Mouse (Mus musculus) NIH3T3 (cell line): ENCODE data around the gene Acbd4.

Experiments used
- DNase-seq: peaks from one replicate; pipeline ENCODE4 v3.0.0-alpha.2; 2012; ENCODE audit warnings: low read depth

Gene Acbd4

GRCm38 (mm10) chr11:103093306-103093705, 8.2 kb upstream of the Acbd4 start:
- no peak for DNase-seq

GRCm38 (mm10) chr11:103093862-103094833, 7.3 kb upstream of the Acbd4 start:
- peak; percentile 81 for DNase-seq

DNA sequence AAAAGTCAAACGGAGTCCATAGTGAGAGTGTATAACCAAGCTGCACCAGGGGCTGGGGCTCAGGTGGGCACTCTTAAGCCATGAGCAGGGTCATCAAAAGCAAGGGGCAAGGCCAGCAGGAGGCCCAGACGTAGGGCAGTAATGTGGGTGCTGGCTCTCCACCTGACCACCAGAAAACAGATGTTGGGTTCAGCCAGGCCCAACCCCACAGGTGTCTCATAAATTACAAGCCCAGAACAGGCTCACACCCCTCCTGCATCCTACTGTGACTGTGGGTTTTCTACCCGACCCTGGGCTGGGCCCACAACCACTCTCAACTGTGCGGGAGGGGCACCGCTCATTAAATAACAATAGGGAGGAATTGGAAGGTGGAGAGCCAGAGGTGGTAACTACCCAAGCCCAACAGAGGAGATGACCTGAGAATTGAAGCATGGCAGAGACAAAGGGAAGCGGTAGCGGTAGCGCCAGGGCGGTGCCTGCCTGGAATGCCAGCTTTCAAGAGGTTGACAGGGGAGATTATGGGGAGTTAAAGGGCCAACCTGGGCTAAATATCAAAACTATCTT, 6.3 kb upstream of the Acbd4 start:
- DNase-seq = no peak

DNA sequence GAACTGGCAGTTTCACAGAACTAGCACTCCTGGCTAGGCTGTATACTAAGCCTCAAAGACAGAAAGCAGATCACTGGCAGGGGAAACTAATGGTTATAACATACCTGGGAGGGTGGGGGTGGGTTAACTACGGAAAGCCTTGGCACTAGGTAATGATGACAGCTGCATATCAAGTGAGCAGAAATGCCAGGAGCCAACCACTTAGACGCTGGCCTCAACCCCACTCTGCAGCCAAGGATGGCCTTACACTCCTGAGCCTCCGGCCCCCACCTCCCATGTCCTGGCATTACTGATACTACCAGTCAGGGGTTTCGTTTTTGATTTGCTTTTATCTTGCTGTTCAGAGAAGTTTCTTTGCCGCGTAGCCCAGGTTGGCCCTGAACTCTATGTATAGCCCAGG, 5.7 kb upstream of the Acbd4 start:
- DNase-seq = no peak

GRCm38 (mm10) chr11:103096979-103097894, 4.2 kb upstream of the Acbd4 start:
- peak; percentile 43 for DNase-seq

DNA sequence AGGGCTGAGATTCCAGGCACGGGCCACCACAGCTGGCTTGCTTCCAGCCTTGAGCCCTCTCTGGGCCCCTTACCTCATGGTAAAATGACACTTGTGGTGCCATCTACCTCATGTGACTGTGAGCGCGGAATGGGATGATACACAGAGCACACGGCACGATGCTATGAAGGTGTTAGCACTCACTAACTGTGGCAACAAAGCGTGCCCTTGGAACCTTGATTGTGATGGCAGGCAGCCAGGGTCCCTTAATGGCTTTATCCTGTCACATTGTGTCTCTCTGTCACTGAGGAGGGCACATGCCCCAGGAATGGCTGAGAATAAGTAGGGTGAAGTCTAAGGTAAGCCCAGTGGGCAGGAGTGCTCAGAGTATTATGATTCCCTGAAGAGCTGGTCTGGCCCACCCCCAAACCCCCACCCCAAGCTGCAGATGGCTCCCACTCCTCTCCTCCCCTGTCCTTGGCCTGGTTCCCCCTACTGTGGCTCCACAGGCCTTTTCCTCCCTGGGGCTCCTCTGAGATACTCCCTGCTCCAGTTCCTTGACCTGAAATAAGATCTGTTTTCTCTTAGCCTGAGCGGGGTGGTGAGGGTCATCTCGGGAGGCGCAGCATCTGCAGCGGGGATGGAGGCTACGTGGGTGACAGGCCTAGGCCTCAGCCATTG, 2.8 kb upstream of the Acbd4 start:
- no peak for DNase-seq

GRCm38 (mm10) chr11:103099352-103099940, 2.0 kb upstream of the Acbd4 start:
- DNase-seq = no peak

- DNase-seq = no peak
Measured at GRCm38 (mm10) chr11:103100361-103100760, 1.1 kb upstream of the Acbd4 start.

DNA sequence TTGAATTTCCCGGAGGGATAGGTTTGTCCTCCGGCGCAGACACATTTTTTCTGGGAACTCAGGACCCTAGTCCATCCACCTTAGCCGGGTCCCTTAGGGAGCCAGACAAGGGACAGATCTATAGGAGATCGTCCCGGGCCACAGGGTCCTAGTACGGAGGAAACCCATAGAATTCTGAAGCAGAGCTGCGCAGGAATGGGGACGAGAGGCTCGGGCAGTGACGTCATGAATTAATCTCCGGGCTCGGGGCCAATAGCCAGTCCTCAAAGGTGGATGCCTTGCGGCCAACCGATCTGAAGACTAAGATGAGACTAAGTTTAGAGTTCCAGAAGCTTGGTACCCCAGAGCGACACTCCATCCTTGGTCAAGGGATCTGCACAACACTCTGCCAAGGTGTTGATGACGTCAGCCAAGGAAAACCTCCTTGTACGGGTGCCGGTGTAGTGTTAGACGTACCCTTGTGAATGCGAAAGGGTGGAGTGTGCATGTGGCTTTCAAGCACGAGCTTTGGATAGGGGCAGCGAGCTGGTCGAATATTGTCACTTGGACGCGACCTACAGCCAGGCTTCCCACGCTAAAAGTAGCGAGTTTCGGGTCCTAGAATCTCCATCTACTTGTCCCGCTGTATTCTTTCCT, 502 bp downstream of the Acbd4 start:
- DNase-seq = peak; percentile 70

- DNase-seq = peak; percentile 99
Measured at GRCm38 (mm10) chr11:103102725-103103349, 1.4 kb downstream of the Acbd4 start.

GRCm38 (mm10) chr11:103103621-103104020, 2.1 kb downstream of the Acbd4 start:
- DNase-seq = no peak

GRCm38 (mm10) chr11:103104469-103104868, 3.0 kb downstream of the Acbd4 start:
- no peak for DNase-seq

- no peak for DNase-seq
Measured at GRCm38 (mm10) chr11:103105180-103105725, 3.8 kb downstream of the Acbd4 start.

DNA sequence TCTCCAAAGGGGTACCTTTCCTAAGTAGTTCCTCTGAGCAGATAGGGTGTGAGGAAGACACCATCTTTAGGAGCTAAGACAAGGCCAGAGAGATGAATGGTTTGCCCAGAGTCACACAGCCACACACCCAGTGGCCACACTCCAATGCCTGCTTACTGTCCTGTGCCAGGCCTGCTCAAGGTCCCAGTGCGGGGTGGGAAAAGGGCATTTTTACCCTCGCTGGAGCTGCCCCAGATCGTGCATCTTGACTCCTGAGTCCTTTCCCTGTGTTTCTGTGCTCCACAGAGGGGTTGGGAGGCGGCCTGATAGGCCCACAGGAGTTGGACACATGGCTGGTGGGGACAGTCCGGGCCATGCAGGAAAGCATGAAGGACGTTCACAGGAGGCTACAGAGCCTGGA, 4.3 kb downstream of the Acbd4 start:
- no peak for DNase-seq

GRCm38 (mm10) chr11:103106386-103106785, 4.9 kb downstream of the Acbd4 start:
- no peak for DNase-seq

DNA sequence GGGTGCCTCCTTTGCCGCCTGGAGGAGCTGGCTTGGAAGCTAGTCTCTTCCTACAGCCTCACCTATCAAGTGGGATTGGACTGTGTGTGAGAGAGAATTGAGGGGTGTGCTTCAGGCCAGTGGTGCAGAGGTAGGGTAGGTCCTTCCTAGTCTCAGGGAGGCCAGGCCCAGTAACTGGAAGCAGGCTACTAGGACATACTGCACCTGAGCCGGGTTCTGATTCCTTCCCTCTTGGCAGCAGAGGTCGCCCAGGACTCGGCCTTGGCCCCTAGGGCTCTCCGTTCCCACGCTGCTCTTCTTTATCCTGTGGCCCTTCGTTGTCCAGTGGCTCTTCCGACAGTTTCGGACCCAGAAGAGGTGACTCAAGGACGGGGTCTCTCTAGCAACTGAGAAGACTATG, 9.8 kb downstream of the Acbd4 start:
- no peak for DNase-seq

GRCm38 (mm10) chr11:103111881-103112551, 10.5 kb downstream of the Acbd4 start:
- DNase-seq = no peak

DNA sequence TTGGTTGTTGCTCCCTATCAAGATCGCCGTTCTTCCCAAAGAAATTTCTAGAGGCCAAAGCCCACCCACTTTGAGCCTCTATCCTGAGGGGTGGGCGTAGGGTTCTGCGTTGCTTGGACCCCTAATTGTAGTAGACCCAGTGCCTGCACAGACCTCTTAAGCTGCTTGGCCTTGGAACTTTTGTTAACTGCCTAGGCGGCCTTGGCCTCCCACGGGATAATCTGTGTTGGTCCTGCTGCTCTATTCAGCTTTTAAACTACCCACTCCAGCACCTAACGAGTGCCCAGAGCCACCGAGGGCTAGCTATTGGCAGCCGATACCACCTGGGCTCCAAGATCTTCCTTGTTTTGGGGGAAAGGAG, 11.1 kb downstream of the Acbd4 start:
- DNase-seq = no peak

- no peak for DNase-seq
Measured at GRCm38 (mm10) chr11:103113005-103113404, 11.5 kb downstream of the Acbd4 start.

- DNase-seq = no peak
Measured at GRCm38 (mm10) chr11:103113771-103114170, 12.3 kb downstream of the Acbd4 start.
